Mouse (Mus musculus) stomach, embryonic 16.5 days (tissue): Measurements from ENCODE around the gene Med4. TPM values are rescaled to one million over a fixed set of nuclear protein-coding genes. Genes with fewer than 3 reads are reported as not detected.

ENCODE experiments used
- ATAC-seq: fragments of 200-750 bp; cut with Nextera tagmentation; 2 replicates; pipeline ENCODE4 v1.8.0; 2017; ENCODE audit warnings: moderate number of reproducible peaks, moderate TSS enrichment; ENCODE audit not compliant: insufficient read depth, low FRiP score
- H3K27ac ChIP-seq: fragments of 300-500 bp; sonication (generic); 2 replicates; pipeline ENCODE4 v1.5.1; 2014; ENCODE audit warnings: low read length
- H3K27me3 ChIP-seq: fragments of 300-500 bp; sonication (generic); 2 replicates; pipeline ENCODE4 v1.6.1; 2014; ENCODE audit warnings: low read length, control low read depth, mixed read lengths; ENCODE audit not compliant: control insufficient read depth, insufficient read depth
- H3K36me3 ChIP-seq: fragments of 300-500 bp; sonication (generic); 2 replicates; pipeline ENCODE4 v1.6.1; 2014; ENCODE audit warnings: low read length; ENCODE audit not compliant: control insufficient read depth, insufficient read depth
- H3K4me1 ChIP-seq: fragments of 300-500 bp; sonication (generic); 2 replicates; pipeline ENCODE4 v1.6.1; 2014; ENCODE audit warnings: low read length, control low read depth, mixed read lengths; ENCODE audit not compliant: control insufficient read depth, insufficient read depth
- H3K4me2 ChIP-seq: fragments of 300-500 bp; sonication (generic); 2 replicates; pipeline ENCODE4 v1.6.1; 2014; ENCODE audit warnings: low read depth, low read length, mixed read lengths
- H3K4me3 ChIP-seq: fragments of 300-500 bp; sonication (generic); replicated peaks from 2 replicates; pipeline ENCODE4 v1.5.1; 2014; ENCODE audit warnings: mild to moderate bottlenecking, low read length
- H3K9ac ChIP-seq: fragments of 300-500 bp; sonication (generic); 2 replicates; pipeline ENCODE4 v1.6.1; 2014; ENCODE audit warnings: low read length
- H3K9me3 ChIP-seq: fragments of 300-500 bp; sonication (generic); replicated peaks from 2 replicates; pipeline ENCODE4 v1.6.1; 2016; ENCODE audit warnings: low read length, control low read depth; ENCODE audit not compliant: control insufficient read depth
- WGBS: fragments of 180-500 bp; shearing (Covaris S2); extraction: QIAGEN DNeasy Blood & Tissue Kit; methylation state at CpG from one replicate; pipeline ENCODE4 v1.1.7; 2014; 5-methylcytosine and 5-hydroxymethylcytosine counted together
- polyA plus RNA-seq: library from polyadenylated mRNA; unstranded; fragments of >200 nt; fragmentation: Nextera tagmentation; extraction: Ambion mirVana; gene quantifications from 2 replicates; pipeline ENCODE4 v1.2.1, GENCODE M21; 2015

Gene Med4
- polyA plus RNA-seq, 1 experiment from 2014 or later, result 68.3 TPM

DNA sequence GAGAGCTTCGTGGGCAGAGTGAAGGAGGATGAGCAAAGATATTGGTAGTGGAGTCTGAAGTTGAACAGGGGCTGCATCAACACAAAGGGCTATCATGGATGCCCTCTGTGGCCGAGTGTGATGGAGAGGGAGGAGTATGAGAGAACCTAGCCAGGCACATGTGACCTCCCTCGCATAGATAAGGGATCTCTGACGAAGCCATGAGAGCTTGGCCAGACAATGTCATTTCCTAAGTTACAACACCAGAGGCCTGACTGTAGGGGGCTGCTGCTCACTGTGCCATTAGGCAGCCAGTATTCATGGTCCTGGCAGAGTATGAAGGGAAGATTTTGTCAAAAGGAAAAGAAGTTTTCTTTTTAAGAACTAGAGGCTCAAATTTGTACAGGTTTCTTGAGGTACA is 37.2 kb downstream of the Med4 start:
- H3K27ac ChIP-seq, result no peak overlapping the region
- H3K27me3 ChIP-seq, result no peaks in the 10 kb centered on the region
- H3K9me3 ChIP-seq, result no peaks in the 10 kb centered on the region
- 53% methylated on average over 4 of the region's 4 CpGs for WGBS
- ATAC-seq, result no peak
- H3K36me3 ChIP-seq, result no peaks in the 10 kb centered on the region
- H3K4me2 ChIP-seq, result no peak overlapping the region
- no peak overlapping the region for H3K9ac ChIP-seq
- no peak overlapping the region for H3K4me3 ChIP-seq
- H3K4me1 ChIP-seq, result no peaks in the 10 kb centered on the region

DNA sequence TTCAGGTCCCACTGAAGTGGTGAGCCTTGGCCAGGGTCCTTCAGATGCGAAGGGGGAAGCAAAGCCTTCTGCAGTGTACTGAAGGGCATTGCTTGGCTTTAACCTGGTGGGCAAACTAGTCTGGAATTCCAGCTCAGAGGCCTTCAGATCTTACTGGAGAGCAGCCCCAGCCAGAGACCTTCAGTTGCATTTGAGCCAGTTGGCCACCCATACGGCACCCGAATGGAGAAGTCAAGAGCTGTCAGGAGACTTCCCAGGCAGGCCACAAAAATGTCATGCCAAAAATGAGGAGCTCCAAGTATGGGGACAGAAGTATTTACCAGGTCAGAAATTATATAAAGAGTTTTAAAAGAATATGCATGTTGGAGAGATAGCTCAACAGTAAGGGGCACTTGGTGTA is 38.2 kb downstream of the Med4 start, which contains the start of gene Nudt15:
Nudt15 (minus strand) TSS at position 192 of the 400 bp plus-strand sequence.
- ATAC-seq, result no peak

DNA sequence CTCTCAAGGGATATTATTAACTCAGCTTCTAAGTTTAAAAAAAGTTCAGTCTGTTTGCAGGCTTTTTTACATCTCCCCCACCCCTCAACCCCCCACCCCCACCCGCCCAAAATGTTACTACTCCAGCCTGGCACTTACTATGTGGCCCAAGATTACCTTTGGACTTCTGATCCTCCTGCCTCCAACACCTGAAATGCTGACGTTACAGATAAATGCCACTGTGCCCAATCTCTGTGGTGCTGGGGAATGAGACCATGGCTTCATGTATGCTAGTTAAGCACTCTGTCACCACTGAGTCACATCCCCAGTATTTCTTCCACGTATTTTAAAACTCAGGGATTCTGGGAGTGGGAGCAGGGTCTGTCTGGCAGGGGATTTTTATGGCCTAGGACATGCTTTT is 40.5 kb downstream of the Med4 start:
- no peaks in the 10 kb centered on the region for H3K27me3 ChIP-seq
- H3K4me2 ChIP-seq, result no peak overlapping the region
- H3K27ac ChIP-seq, result no peak overlapping the region
- 54% methylated on average over 3 of the region's 3 CpGs for WGBS
- no peak overlapping the region for H3K4me3 ChIP-seq
- peaks cover 5% of the 10 kb centered on the region; the same call in 1 of the 2 replicates for H3K4me1 ChIP-seq
- no peaks in the 10 kb centered on the region for H3K36me3 ChIP-seq
- ATAC-seq, result no peak
- no peaks in the 10 kb centered on the region for H3K9me3 ChIP-seq
- H3K9ac ChIP-seq, result no peak overlapping the region

More for the DNA sequence above, 38.2 kb downstream of the Med4 start, which contains the start of gene Nudt15:
- Histone ChIP-seq H3K9ac (no peak within 1 kb of the TSS), H3K9me3 (no peaks in the 10 kb centered on the region), H3K4me2 (no peak within 1 kb of the TSS), H3K4me1 (no peaks in the 10 kb centered on the region), H3K4me3 (no peak within 1 kb of the TSS), H3K36me3 (no peaks in the 10 kb centered on the region), H3K27me3 (no peaks in the 10 kb centered on the region), H3K27ac (no peak within 1 kb of the TSS)
- 82% methylated on average over 3 of the region's 3 CpGs for WGBS

DNA sequence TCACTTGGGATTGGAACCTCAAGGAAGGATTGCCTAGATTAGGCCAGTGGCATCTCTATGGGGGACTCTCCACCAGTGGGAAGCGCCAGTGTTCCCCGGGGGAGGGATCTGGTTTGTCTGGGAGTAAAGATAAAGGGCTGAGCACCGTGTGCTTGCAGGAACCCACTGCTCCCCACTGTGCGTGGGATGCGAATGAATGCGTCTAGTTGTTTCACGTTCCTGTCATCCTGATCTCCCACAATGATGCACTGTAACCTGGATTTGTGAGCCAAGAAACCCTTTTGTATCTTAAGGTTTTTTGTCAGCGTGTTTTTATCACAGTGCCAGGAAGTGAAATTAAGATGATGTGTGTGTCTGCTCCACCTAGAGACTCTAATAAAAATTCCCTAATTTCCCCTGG is 40.9 kb downstream of the Med4 start:
- ATAC-seq, result no peak
- no peaks in the 10 kb centered on the region for H3K27me3 ChIP-seq
- H3K27ac ChIP-seq, result no peak overlapping the region
- no peak overlapping the region for H3K4me3 ChIP-seq
- H3K9ac ChIP-seq, result no peak overlapping the region
- H3K9me3 ChIP-seq, result no peaks in the 10 kb centered on the region
- H3K4me1 ChIP-seq, result peaks cover 5% of the 10 kb centered on the region; the same call in 1 of the 2 replicates
- no peaks in the 10 kb centered on the region for H3K36me3 ChIP-seq
- no peak overlapping the region for H3K4me2 ChIP-seq
- WGBS, result 55% methylated on average over 8 of the region's 8 CpGs

DNA sequence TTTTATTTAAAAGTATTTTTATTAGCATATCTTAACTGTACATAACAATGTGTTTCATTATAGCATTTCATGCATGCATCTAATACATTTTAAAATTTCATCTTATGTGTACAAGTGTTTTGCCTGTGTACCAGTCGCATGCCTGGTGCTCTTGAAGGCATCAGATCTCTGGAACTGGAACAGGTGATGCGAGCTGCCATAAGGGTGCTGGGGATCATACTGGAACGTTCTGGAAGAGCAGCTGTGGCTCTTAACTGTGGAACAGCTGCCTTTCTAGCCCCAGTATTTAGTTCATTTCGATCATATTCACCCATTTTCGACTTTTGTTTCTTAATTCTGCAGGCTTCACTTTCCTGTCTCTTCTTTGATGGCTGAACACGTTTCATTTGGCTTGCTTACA is 41.3 kb downstream of the Med4 start:
- no peaks in the 10 kb centered on the region for H3K27me3 ChIP-seq
- H3K9me3 ChIP-seq, result no peaks in the 10 kb centered on the region
- 0 out of 2 replicates have a peak, but pooled peaks cover 3% of the 10 kb centered on the region for H3K36me3 ChIP-seq
- H3K4me2 ChIP-seq, result no peak overlapping the region
- 83% methylated on average over 6 of the region's 6 CpGs for WGBS
- H3K27ac ChIP-seq, result no peak overlapping the region
- peaks cover 5% of the 10 kb centered on the region; the same call in 1 of the 2 replicates for H3K4me1 ChIP-seq
- ATAC-seq, result no peak
- H3K4me3 ChIP-seq, result no peak overlapping the region
- no peak overlapping the region for H3K9ac ChIP-seq

DNA sequence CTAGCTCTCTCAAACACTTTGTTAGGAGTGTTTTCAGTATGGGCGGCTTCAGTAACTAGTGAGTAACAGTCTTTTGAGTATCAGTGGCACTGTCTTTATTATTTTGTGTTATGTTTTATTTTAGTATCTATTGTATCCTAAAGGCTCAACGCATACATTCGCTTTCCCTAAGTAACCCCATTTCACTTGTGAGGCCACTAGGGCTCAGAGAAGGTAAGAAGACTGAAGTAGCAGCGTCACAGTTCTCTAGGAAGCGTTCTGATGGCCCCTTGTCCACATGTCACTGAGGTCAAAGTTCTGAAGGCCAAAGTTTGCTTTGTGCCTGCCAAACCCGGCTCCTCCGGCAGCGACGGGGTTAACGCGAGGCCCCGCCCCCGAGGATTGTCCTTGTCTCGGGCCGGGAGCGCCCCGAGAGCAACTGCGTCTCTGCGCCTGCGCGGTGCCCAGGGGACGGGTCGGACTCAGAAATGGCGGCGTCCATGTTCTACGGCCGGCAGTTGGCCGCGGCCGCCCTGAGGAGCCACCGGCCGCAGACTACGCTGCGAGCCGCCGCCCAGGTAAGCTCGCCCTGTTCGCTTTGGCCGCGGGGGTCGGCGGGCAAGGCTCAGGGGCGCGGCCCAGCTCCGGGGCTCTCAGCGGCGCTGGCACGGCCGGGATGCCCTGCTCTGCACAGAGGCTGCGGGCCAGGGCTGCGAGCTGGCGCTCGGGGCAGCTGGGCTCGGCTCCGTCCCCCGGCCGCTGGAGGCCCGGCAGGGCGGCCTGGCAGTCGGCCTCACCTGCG is 42.7 kb downstream of the Med4 start:
- H3K27me3 ChIP-seq, result no peaks in the 10 kb centered on the region
- peaks cover 5% of the 10 kb centered on the region; the same call in 1 of the 2 replicates for H3K4me1 ChIP-seq
- peak overlapping the region; percentile 94 for H3K4me3 ChIP-seq
- H3K9me3 ChIP-seq, result no peaks in the 10 kb centered on the region
- peak; percentile 97 for ATAC-seq
- H3K36me3 ChIP-seq, result 0 out of 2 replicates have a peak, but pooled peaks cover 5% of the 10 kb centered on the region
- WGBS, result 3% methylated on average over 61 of the region's 61 CpGs
- H3K4me2 ChIP-seq, result peak overlapping the region; percentile 58
- peak overlapping the region; percentile 97 for H3K9ac ChIP-seq
- peak overlapping the region; percentile 67 for H3K27ac ChIP-seq

DNA sequence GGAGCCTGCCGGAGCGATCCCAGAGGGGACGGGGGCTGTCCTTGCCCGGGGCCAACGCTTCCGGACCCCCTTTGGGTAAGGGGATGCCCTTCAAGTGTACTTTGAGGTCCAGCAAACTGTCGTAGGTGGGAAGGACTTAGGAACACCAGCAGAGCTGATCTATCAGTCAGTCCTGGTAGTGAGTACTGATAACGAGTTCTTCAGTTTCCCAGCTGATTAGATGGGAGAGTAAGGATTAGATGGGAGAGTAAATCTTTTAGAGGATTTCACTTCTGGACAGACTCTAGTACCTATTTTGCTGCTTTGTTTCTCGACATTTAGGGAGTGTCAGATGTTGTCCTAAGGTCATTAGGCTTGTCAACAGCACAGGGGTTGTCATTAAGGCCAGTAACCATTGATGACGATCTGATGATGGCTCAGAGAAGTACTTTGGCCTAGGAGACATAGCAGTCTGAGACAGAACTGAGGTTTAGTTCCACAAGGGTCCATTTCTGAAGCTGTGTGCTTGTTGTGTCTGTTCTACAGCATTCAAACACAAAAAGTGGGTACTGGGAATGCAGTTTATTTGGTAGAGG is 43.4 kb downstream of the Med4 start:
- Histone ChIP-seq H3K9ac (peak overlapping the region; percentile 97), H3K27ac (peak overlapping the region; percentile 67), H3K4me1 (peaks cover 5% of the 10 kb centered on the region; the same call in 1 of the 2 replicates), H3K4me3 (peak overlapping the region; percentile 94), H3K36me3 (0 out of 2 replicates have a peak, but pooled peaks cover 5% of the 10 kb centered on the region), H3K9me3 (no peaks in the 10 kb centered on the region), H3K27me3 (no peaks in the 10 kb centered on the region), H3K4me2 (peak overlapping the region; percentile 58)
- WGBS, result under 1% methylated on average over 10 of the region's 10 CpGs
- ATAC-seq, result no peak
